Mouse (Mus musculus) stomach, postnatal 0 days (tissue): ENCODE measurements around the gene Vsig10. TPM values are rescaled to one million over a fixed set of nuclear protein-coding genes. Genes with fewer than 3 reads are reported as not detected.
"Not testable (repeated sequence)": the region's sequence is repeated elsewhere in the genome, so short reads cannot be mapped to it uniquely, and the experiment has no call there.

Experiments
- ATAC-seq: fragments of 200-750 bp; cut with Nextera tagmentation; 2 replicates; pipeline ENCODE4 v1.8.0; 2017; ENCODE audit not compliant: low FRiP score, low TSS enrichment
- DNase-seq: peaks from one replicate; pipeline ENCODE4 v3.0.0-alpha.2; 2016; ENCODE audit warnings: low spot score
- H3K27ac ChIP-seq: fragments of 300-500 bp; sonication (generic); replicated peaks from 2 replicates; pipeline ENCODE4 v1.5.1; 2014; ENCODE audit warnings: mild to moderate bottlenecking, control low read depth
- H3K27me3 ChIP-seq: fragments of 300-500 bp; sonication (generic); 2 replicates; pipeline ENCODE4 v1.6.1; 2014; ENCODE audit warnings: low read length; ENCODE audit not compliant: control insufficient read depth, insufficient read depth
- H3K36me3 ChIP-seq: fragments of 300-500 bp; sonication (generic); 2 replicates; pipeline ENCODE4 v1.6.1; 2014; ENCODE audit warnings: low read length, mixed read lengths; ENCODE audit not compliant: control insufficient read depth, insufficient read depth
- H3K4me1 ChIP-seq: fragments of 300-500 bp; sonication (generic); replicated peaks from 2 replicates; pipeline ENCODE4 v1.6.1; 2014; ENCODE audit warnings: antibody characterized with exemption; ENCODE audit not compliant: control insufficient read depth, insufficient read depth
- H3K4me2 ChIP-seq: fragments of 300-500 bp; sonication (generic); replicated peaks from 2 replicates; pipeline ENCODE4 v1.6.1; 2014; ENCODE audit warnings: low read depth, mild to moderate bottlenecking, control low read depth, moderate library complexity
- H3K4me3 ChIP-seq: fragments of 300-500 bp; sonication (generic); 2 replicates; pipeline ENCODE4 v1.5.1; 2014; ENCODE audit warnings: low read depth, low read length, control low read depth
- H3K9ac ChIP-seq: fragments of 300-500 bp; sonication (generic); 2 replicates; pipeline ENCODE4 v1.6.1; 2014; ENCODE audit warnings: mild to moderate bottlenecking, low read length, control low read depth, mixed read lengths
- H3K9me3 ChIP-seq: fragments of 300-500 bp; sonication (generic); 2 replicates; pipeline ENCODE4 v1.6.1; 2016; ENCODE audit warnings: low read length; ENCODE audit not compliant: control insufficient read depth
- CTCF ChIP-seq: IDR thresholded peaks from 2 replicates; pipeline ENCODE4 v1.5.1; 2016; ENCODE audit warnings: antibody characterized with exemption, low read depth, mild to moderate bottlenecking, moderate library complexity
- EP300 ChIP-seq: optimal IDR thresholded peaks from 2 replicates; pipeline ENCODE3; 2016; ENCODE audit warnings: antibody characterized with exemption
- WGBS: fragments of 180-500 bp; shearing (Covaris S2); extraction: QIAGEN DNeasy Blood & Tissue Kit; methylation state at CpG from one replicate; pipeline ENCODE4 v1.1.7; 2014; 5-methylcytosine and 5-hydroxymethylcytosine counted together
- polyA plus RNA-seq: library from polyadenylated mRNA; unstranded; fragments of >200 nt; fragmentation: Nextera tagmentation; extraction: Ambion mirVana; gene quantifications from 2 replicates; pipeline ENCODE4 v1.2.1, GENCODE M21; 2015

Gene Vsig10
- polyA plus RNA-seq, 1 experiment from 2014 or later = 9.9 TPM

DNA sequence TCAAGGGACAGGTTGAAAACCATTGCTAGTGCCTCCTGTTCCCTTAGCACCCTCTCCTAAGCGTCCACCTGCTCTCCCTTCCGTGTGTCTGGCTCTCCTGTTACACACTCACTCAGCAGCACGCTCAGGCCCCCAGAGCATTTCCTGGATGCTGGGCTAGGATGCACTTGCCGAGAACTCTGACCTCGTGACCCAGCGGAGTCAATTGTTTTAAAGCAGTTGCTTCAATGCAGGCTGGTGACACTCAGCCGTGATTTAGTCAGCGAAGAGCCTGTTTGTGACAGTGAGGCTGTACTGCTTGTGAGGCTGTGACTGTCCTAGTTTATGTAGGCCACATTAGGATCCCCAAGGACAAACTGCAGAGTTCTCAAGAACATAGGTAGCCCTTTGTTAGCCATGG is 48.3 kb downstream of the Vsig10 start:
- Histone ChIP-seq H3K4me1 (0 out of 2 replicates have a peak, but pooled peaks cover 2% of the 10 kb centered on the region), H3K9ac (no peak overlapping the region), H3K9me3 (no peaks in the 10 kb centered on the region), H3K4me3 (no peak overlapping the region), H3K27me3 (no peaks in the 10 kb centered on the region), H3K4me2 (no peak overlapping the region), H3K36me3 (peaks cover 20% of the 10 kb centered on the region), H3K27ac (no peak overlapping the region)
- DNase-seq (no peak), ATAC-seq (no peak)
- TF ChIP-seq CTCF (no peak), EP300 (no peak)
- WGBS = 43% methylated on average over 8 of the region's 8 CpGs

DNA sequence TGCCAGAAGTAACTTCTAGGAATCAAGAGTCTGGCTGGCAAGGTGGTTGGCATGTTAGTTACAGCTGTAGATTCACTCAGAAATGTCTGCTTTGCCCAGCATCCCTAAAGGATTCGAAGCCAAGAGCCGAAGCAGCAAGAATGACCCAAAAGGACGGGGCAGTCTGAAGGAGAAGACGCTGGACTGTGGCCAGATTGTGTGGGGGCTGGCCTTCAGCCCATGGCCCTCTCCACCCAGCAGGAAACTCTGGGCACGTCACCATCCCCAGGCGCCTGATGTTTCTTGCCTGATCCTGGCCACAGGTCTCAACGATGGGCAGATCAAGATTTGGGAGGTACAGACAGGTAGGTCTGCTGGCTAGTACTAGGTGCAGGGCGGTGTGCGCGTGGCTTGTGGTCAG is 51.7 kb downstream of the Vsig10 start:
- Histone ChIP-seq H3K4me3 (no peak overlapping the region), H3K27me3 (no peaks in the 10 kb centered on the region), H3K27ac (no peak overlapping the region), H3K4me2 (no peak overlapping the region), H3K36me3 (peaks cover 35% of the 10 kb centered on the region), H3K4me1 (no peaks in the 10 kb centered on the region), H3K9me3 (no peaks in the 10 kb centered on the region), H3K9ac (no peak overlapping the region)
- no peak for ATAC-seq
- no peak for DNase-seq
- no peak for TF ChIP-seq CTCF
- no peak for TF ChIP-seq EP300
- WGBS = 72% methylated on average over 10 of the region's 10 CpGs

DNA sequence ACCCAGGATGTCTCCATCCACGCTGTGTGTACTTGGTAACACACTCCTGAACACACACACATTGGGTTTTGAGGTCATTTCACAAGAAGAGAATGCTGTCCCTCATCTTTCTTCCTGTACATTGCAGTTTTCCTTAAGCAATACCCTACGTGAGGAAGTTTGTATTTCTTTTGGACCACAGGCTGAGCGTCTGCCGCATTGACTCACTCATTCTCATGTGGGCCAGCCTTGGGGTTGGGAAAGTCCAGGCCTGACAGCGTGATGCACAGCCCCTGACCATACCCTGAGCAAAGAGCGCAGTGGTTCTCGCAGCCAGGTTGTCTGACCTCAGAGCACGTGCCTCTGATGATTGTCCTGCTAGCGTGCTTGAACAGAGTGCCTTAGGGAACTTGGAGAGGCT is 54.5 kb downstream of the Vsig10 start:
- WGBS = 88% methylated on average over 9 of the region's 9 CpGs
- Histone ChIP-seq H3K9me3 (no peaks in the 10 kb centered on the region), H3K27ac (no peak overlapping the region), H3K4me3 (no peak overlapping the region), H3K36me3 (peaks cover 44% of the 10 kb centered on the region), H3K4me2 (no peak overlapping the region), H3K27me3 (no peaks in the 10 kb centered on the region), H3K9ac (no peak overlapping the region), H3K4me1 (no peaks in the 10 kb centered on the region)
- TF ChIP-seq CTCF (no peak), EP300 (no peak)
- ATAC-seq = no peak
- no peak for DNase-seq

DNA sequence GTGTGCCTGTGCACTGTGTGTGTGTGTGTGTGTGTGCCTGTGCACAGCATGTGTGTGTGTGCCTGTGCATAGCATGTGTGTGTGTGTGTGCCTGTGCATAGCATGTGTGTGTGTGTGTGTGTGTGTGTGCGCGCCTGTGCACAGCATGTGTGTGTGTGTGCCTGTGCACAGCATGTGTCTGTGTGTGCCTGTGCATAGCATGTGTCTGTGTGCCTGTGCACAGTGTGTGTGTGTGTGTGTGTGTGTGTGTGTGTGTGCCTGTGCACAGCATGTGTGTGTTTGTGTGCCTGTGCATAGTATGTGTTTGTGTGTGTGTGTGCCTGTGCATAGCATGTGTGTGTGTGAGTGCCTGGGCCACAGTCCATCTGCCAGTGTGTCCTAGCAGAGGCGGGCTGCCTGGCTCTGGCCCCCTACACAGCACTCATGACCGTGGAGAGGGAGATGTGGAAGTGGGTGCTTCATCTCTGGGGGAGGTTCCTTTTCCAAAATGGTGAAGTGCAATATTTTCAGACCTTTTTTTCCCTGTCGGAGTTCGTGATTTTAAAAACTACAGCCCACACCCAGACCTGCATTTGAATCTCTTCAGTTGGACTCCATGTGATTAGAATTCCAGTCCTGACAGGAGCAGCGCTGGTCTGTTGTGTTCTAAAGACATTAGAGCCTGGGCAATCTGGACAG is 55.6 kb downstream of the Vsig10 start:
- Histone ChIP-seq H3K36me3 (peaks cover 38% of the 10 kb centered on the region), H3K9ac (no peak overlapping the region), H3K9me3 (no peaks in the 10 kb centered on the region), H3K27me3 (no peaks in the 10 kb centered on the region), H3K4me2 (no peak overlapping the region), H3K27ac (no peak overlapping the region), H3K4me1 (no peaks in the 10 kb centered on the region), H3K4me3 (no peak overlapping the region)
- no peak for TF ChIP-seq EP300
- TF ChIP-seq CTCF = no peak
- no peak for DNase-seq
- 82% methylated on average over 7 of the region's 7 CpGs for WGBS
- no peak for ATAC-seq

DNA sequence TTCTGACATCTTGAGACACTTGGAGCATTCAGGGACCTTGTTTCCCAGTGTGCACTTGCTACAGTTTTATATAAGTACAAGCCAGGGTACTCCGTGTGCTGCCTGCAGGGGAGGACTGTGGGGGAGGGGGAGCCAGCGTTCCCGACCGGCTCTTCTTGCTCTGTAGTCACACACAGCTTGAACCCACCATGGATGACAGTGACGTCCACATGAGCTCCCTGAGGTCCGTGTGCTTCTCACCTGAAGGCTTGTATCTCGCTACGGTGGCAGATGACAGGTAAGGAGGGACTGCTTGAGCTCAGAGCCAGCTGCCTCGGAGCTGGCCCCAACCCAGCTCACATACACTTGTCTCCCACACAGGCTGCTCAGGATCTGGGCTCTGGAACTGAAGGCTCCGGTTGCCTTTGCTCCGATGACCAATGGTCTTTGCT is 57.5 kb downstream of the Vsig10 start:
- no peak for ATAC-seq
- H3K36me3 ChIP-seq = peaks cover 37% of the 10 kb centered on the region
- H3K9ac ChIP-seq = no peak overlapping the region
- no peaks in the 10 kb centered on the region for H3K9me3 ChIP-seq
- H3K4me2 ChIP-seq = no peak overlapping the region
- WGBS = 76% methylated on average over 11 of the region's 11 CpGs
- H3K4me3 ChIP-seq = no peak overlapping the region
- no peak for TF ChIP-seq CTCF
- TF ChIP-seq EP300 = no peak
- no peak overlapping the region for H3K27ac ChIP-seq
- H3K27me3 ChIP-seq = no peaks in the 10 kb centered on the region
- DNase-seq = no peak
- H3K4me1 ChIP-seq = no peaks in the 10 kb centered on the region

DNA sequence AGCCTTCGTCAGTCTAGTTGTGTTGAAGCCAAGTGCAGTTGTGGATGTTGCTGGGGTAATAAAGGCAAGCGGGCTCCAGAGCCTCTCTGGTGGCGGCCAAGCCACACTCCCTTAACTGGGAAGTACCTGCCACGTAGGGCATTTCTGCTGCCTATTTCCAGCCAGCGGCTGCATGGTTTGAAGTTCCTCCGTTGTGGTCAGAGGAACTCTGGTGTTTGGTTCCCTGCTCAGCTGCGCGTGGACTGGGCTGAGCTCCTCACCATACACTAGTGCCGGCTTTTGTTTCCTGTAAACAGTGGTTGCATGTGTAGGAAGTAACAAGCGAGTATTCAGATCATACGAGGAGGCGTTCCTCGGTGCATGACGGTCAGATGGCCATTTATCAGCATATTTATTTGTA is 58.8 kb downstream of the Vsig10 start:
- H3K27ac ChIP-seq = not testable (repeated sequence)
- 86% methylated on average over 14 of the region's 14 CpGs for WGBS

More for the DNA sequence above, 58.8 kb downstream of the Vsig10 start:
- H3K4me2 ChIP-seq, H3K27me3 ChIP-seq, H3K4me3 ChIP-seq, H3K4me1 ChIP-seq, DNase-seq, H3K9ac ChIP-seq, H3K9me3 ChIP-seq, ATAC-seq: not testable (repeated sequence)
- H3K36me3 ChIP-seq = peaks cover 32% of the 10 kb centered on the region
